Mouse (Mus musculus): ENCODE data around the gene Bahcc1. TPM values are rescaled to one million over a fixed set of nuclear protein-coding genes. Genes with fewer than 3 reads are reported as not detected.

Bahcc1 gene
- polyA plus RNA-seq, 1 experiment from 2014 or later, result 3.1 TPM

DNA sequence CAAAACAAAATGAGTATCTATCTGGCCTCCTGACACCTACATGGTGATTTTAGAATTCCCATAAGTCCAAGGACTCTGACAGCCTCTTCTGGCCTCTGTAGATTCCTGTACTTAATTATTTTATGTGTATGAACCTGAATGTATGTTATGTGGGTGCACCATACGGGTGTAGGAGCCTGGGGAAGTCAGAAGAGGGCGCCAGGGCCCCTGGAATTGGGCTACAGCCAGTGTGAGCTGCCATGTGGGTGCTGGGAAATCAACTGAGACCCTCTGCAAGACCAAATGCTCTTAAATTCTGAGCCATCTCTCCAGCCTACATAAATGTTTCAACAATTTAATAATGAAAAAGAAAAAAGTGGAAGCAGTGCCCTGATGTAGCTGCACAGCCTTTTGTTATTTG, 104.7 kb downstream of the Bahcc1 start:
- Histone ChIP-seq H3K4me3 (ENCODE audit: low read depth, low read length) (no peak overlapping the region), H3K4me2 (replicated peaks; ENCODE audit: low read depth) (no peak overlapping the region), H3K27ac (ENCODE audit: low read depth, low read length) (no peak overlapping the region), H3K36me3 (ENCODE audit: control insufficient read depth, insufficient read depth) (no peaks in the 10 kb centered on the region), H3K4me1 (replicated peaks; ENCODE audit: control insufficient read depth, insufficient read depth, low read length) (no peaks in the 10 kb centered on the region), H3K27me3 (replicated peaks; ENCODE audit: control insufficient read depth, insufficient read depth, low read length) (no peaks in the 10 kb centered on the region), H3K9ac (ENCODE audit: low read depth, low read length) (no peak overlapping the region), H3K9me3 (ENCODE audit: control insufficient read depth) (no peaks in the 10 kb centered on the region)
- ATAC-seq, result no peak
- TF ChIP-seq CTCF (IDR thresholded peaks at IDR 0.05; ENCODE audit: low read depth), result no peak; the same call in 1 of the 2 replicates
- 48% methylated on average over 2 of the region's 2 CpGs for WGBS

DNA sequence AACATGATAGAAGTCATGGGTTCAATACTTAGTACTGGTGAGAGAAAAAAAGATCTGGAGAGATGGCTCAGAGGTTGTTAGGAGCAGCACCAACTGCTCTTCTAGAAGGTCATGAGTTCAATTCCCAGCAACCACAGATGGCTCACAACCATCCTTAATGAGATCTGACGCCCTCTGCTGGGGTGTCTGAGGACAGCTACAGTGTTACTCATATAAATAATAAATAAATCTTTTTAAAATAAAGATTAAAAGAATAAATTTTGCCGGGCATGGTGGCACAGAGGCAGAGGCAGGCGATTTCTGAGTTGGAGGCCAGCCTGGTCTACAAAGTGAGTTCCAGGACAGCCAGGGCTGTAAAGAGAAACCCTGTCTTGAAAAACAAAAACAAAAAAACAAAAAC, 106.0 kb downstream of the Bahcc1 start:
- no peaks in the 10 kb centered on the region for H3K9me3 ChIP-seq (ENCODE audit: control insufficient read depth)
- H3K36me3 ChIP-seq (ENCODE audit: control insufficient read depth, insufficient read depth), result no peaks in the 10 kb centered on the region
- WGBS, result 78% methylated on average over 3 of the region's 3 CpGs
- no peaks in the 10 kb centered on the region for H3K4me1 ChIP-seq (replicated peaks; ENCODE audit: control insufficient read depth, insufficient read depth, low read length)
- H3K4me3 ChIP-seq (ENCODE audit: low read depth, low read length), result no peak overlapping the region
- H3K4me2 ChIP-seq (replicated peaks; ENCODE audit: low read depth), result no peak overlapping the region
- ATAC-seq, result no peak
- no peak overlapping the region for H3K9ac ChIP-seq (ENCODE audit: low read depth, low read length)
- H3K27ac ChIP-seq (ENCODE audit: low read depth, low read length), result no peak overlapping the region
- no peak for TF ChIP-seq CTCF (IDR thresholded peaks at IDR 0.05; ENCODE audit: low read depth)
- no peaks in the 10 kb centered on the region for H3K27me3 ChIP-seq (replicated peaks; ENCODE audit: control insufficient read depth, insufficient read depth, low read length)

DNA sequence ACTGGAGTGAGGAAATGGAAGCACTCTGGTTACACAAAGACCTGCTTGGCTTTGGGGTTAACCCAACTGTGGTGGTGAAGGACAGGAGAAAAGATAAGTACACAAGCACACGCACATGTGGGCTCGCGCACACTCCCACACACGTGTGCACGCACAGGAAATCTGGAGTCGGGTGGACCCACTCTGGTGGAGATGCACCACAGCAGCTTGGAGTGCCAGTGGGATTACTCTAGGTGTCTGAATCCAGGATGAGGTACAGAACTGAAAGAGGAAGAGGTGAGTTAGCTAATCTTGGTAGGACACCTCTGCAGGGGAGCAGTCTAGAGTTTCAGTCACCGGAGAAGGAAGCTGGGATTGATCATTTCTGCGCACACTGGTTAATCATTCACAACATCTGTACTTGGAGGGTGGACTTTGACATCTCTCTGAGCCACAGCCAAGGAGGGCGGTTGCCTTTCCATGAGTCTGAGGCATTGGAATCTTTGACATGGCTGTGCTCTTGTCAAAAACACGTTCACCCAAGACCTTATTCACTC, 107.3 kb downstream of the Bahcc1 start:
- no peaks in the 10 kb centered on the region for H3K9me3 ChIP-seq (ENCODE audit: control insufficient read depth)
- peaks cover 4% of the 10 kb centered on the region for H3K36me3 ChIP-seq (ENCODE audit: control insufficient read depth, insufficient read depth)
- peak overlapping the region; percentile 17; the same call in 1 of the 2 replicates for H3K4me3 ChIP-seq (ENCODE audit: low read depth, low read length)
- no peak for TF ChIP-seq CTCF (IDR thresholded peaks at IDR 0.05; ENCODE audit: low read depth)
- H3K27me3 ChIP-seq (replicated peaks; ENCODE audit: control insufficient read depth, insufficient read depth, low read length), result no peaks in the 10 kb centered on the region
- H3K4me2 ChIP-seq (replicated peaks; ENCODE audit: low read depth), result peak overlapping the region; percentile 52
- peak overlapping the region; percentile 85 for H3K27ac ChIP-seq (ENCODE audit: low read depth, low read length)
- 40% methylated on average over 10 of the region's 10 CpGs for WGBS
- no peaks in the 10 kb centered on the region for H3K4me1 ChIP-seq (replicated peaks; ENCODE audit: control insufficient read depth, insufficient read depth, low read length)
- peak; percentile 86 for ATAC-seq
- H3K9ac ChIP-seq (ENCODE audit: low read depth, low read length), result no peak overlapping the region

DNA sequence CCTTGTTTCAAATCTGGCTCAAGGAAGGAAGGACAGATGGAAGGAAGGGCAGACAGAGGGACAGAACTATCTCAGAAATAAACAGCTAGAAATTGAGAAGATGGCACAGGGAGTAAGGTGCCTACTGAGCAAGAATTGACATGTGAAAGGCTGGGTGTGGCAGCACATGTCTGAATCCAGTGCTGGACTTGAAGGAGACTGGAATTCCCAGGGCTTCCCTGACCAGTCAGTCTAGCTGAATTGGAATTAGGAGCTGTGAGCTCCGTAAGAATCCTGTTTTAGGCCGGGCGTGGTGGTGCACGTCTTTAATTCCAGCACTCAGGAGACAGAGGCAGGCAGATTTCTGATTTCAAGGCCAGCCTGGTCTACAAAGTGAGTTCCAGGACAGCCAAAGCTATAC, 108.9 kb downstream of the Bahcc1 start:
- H3K4me2 ChIP-seq (replicated peaks; ENCODE audit: low read depth), result no peak overlapping the region
- H3K27ac ChIP-seq (ENCODE audit: low read depth, low read length), result no peak overlapping the region
- WGBS, result 96% methylated on average over 4 of the region's 4 CpGs
- ATAC-seq, result no peak
- H3K9me3 ChIP-seq (ENCODE audit: control insufficient read depth), result no peaks in the 10 kb centered on the region
- no peak overlapping the region for H3K4me3 ChIP-seq (ENCODE audit: low read depth, low read length)
- H3K27me3 ChIP-seq (replicated peaks; ENCODE audit: control insufficient read depth, insufficient read depth, low read length), result no peaks in the 10 kb centered on the region
- H3K9ac ChIP-seq (ENCODE audit: low read depth, low read length), result no peak overlapping the region
- H3K36me3 ChIP-seq (ENCODE audit: control insufficient read depth, insufficient read depth), result peaks cover 12% of the 10 kb centered on the region
- no peak for TF ChIP-seq CTCF (IDR thresholded peaks at IDR 0.05; ENCODE audit: low read depth)
- no peaks in the 10 kb centered on the region for H3K4me1 ChIP-seq (replicated peaks; ENCODE audit: control insufficient read depth, insufficient read depth, low read length)

Small RNAs within 50 kb of the gene (microRNA-seq; reads per million reads assigned to microRNA genes)
- not detected for gene Gm47297

Other genes with a start within 250 kb of the Bahcc1 start
- 1.6 and 1.7 TPM in 2 replicates for gene Aatk, start 185.8 kb upstream of the Bahcc1 start, polyA plus RNA-seq (2015; fragmentation: Nextera tagmentation; extraction: Ambion mirVana)
- gene Cep131, start 146.1 kb upstream of the Bahcc1 start, polyA plus RNA-seq (2015; fragmentation: Nextera tagmentation; extraction: Ambion mirVana), result 4.8 and 5.6 TPM in 2 replicates
- 13.5 and 15.1 TPM in 2 replicates for gene Tepsin, start 134.2 kb upstream of the Bahcc1 start, polyA plus RNA-seq (2015; fragmentation: Nextera tagmentation; extraction: Ambion mirVana)
- 153 TPM in 2 replicates for gene Ndufaf8, start 134.0 kb upstream of the Bahcc1 start, polyA plus RNA-seq (2015; fragmentation: Nextera tagmentation; extraction: Ambion mirVana)
- gene Slc38a10, start 81.6 kb upstream of the Bahcc1 start, polyA plus RNA-seq (2015; fragmentation: Nextera tagmentation; extraction: Ambion mirVana), result 56.4 and 57.3 TPM in 2 replicates
- gene Actg1, start 115.6 kb downstream of the Bahcc1 start, polyA plus RNA-seq (2015; fragmentation: Nextera tagmentation; extraction: Ambion mirVana), result 1,513 and 1,605 TPM in 2 replicates
- gene Fscn2, start 128.6 kb downstream of the Bahcc1 start, polyA plus RNA-seq (2015; fragmentation: Nextera tagmentation; extraction: Ambion mirVana), result 0.14 and 0.16 TPM in 2 replicates
- 9.7 and 11.7 TPM in 2 replicates for gene Faap100, start 145.8 kb downstream of the Bahcc1 start, polyA plus RNA-seq (2015; fragmentation: Nextera tagmentation; extraction: Ambion mirVana)
- 15.6 and 16.3 TPM in 2 replicates for gene Nploc4, start 204.8 kb downstream of the Bahcc1 start, polyA plus RNA-seq (2015; fragmentation: Nextera tagmentation; extraction: Ambion mirVana)
- not detected in 2 replicates for gene Tspan10, start 209.7 kb downstream of the Bahcc1 start, polyA plus RNA-seq (2015; fragmentation: Nextera tagmentation; extraction: Ambion mirVana)
- 0.22 TPM in 1 of 2 replicates, not detected in the other for gene Pde6g, start 220.6 kb downstream of the Bahcc1 start, polyA plus RNA-seq (2015; fragmentation: Nextera tagmentation; extraction: Ambion mirVana)
- gene Oxld1, start 225.1 kb downstream of the Bahcc1 start, polyA plus RNA-seq (2015; fragmentation: Nextera tagmentation; extraction: Ambion mirVana), result 15.5 and 17.6 TPM in 2 replicates
- gene Ccdc137, start 225.2 kb downstream of the Bahcc1 start, polyA plus RNA-seq (2015; fragmentation: Nextera tagmentation; extraction: Ambion mirVana), result 14.1 and 16.0 TPM in 2 replicates
- gene Arl16, start 234.7 kb downstream of the Bahcc1 start, polyA plus RNA-seq (2015; fragmentation: Nextera tagmentation; extraction: Ambion mirVana), result 22.8 and 23.3 TPM in 2 replicates